Mouse (Mus musculus): Measurements from ENCODE around the gene Lamb1.

The Lamb1 gene

DNA sequence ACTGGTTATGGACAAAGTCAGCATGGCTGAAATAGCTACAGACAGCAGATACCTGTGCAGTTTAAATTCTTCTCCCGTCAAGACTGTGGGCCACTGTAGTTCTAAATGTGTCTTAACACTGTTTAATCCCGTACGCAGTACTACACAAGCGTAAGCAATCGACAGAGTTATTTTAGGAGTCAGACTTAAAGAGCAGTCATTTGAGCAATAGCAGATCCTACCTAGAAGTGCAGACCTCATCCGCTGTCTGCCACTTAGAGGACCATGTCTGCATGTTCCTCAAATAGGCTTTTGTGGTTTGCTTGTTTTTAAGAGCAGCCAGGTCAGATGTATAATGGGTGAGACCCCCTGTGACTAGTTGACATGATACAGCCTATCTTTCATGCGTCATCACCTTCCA lies 49.3 kb downstream of the Lamb1 start:
- no peak for DNase-seq (ENCODE audit: low read depth, low spot score)

DNA sequence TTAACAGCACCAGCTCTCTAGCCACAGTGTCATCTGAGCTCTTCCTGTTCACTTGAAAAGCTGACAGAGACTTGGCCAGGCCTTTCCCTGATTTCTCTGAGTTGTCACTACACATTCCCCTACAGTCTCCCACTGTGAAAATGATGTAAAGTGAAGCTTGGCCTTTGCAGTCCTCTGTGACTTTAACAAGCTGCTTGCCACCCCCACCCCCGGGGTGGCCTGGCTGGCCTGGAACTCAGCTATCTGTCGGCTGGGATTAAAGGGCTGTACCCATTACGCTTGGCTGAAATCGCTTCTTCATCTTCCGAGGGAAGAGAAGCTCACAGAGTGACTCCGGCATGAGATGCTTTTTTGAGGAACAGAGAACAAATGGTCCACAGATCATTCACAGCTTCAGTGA lies 50.9 kb downstream of the Lamb1 start:
- no peak for DNase-seq (ENCODE audit: low read depth, low spot score)

DNA sequence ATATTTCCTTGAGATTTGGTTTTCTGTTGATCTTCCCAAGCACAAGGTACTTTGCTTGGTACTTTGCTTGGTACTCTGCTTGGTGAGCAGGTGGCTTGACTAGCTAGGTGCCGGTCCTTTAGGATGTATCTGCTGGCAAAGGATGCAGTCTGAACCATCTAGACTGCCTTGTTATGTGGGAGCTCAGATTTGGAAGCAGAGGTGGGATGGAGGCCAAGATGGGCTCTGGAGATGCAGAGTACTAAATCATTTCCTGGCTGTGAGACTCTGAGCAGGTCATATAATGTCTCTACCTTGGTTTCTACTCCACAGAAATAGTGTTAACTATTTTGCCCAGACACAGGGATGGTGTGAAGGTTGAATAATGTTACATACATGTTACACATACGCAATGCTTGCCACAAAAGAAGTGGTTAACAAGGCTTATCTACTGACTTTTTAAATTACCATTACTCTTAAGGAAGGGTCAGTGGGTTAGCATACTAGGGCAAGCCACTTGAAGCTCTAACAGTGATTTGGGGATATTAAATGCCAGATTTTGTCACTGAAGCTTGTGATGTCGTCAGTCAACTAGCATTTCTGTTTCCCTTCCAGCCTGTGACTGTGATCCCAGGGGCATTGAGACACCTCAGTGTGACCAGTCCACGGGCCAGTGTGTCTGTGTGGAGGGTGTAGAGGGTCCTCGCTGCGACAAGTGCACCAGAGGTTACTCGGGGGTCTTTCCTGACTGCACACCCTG lies 52.8 kb downstream of the Lamb1 start:
- DNase-seq (ENCODE audit: low read depth, low spot score): no peak

GRCm38 (mm10) chr12:31318409-31318963 lies 53.5 kb downstream of the Lamb1 start:
- DNase-seq (ENCODE audit: low read depth, low spot score): no peak

DNA sequence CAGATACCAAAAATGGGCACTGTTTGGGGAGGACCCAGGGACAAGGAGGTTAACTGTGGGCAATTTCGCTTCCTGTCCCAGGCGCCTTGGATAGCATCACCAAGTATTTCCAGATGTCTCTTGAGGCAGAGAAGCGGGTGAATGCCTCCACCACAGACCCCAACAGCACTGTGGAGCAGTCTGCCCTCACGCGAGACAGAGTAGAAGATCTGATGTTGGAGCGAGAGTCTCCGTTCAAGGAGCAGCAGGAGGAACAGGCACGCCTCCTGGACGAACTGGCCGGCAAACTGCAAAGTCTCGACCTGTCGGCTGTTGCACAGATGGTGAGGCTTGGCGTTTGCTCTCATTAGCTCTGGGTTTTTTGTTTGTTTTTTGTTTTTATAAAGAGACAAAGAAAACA lies 55.8 kb downstream of the Lamb1 start:
- no peak for DNase-seq (ENCODE audit: low read depth, low spot score)

- DNase-seq (ENCODE audit: low read depth, low spot score): no peak
These were observed 56.5 kb downstream of the Lamb1 start for GRCm38 (mm10) chr12:31321532-31321931.

DNA sequence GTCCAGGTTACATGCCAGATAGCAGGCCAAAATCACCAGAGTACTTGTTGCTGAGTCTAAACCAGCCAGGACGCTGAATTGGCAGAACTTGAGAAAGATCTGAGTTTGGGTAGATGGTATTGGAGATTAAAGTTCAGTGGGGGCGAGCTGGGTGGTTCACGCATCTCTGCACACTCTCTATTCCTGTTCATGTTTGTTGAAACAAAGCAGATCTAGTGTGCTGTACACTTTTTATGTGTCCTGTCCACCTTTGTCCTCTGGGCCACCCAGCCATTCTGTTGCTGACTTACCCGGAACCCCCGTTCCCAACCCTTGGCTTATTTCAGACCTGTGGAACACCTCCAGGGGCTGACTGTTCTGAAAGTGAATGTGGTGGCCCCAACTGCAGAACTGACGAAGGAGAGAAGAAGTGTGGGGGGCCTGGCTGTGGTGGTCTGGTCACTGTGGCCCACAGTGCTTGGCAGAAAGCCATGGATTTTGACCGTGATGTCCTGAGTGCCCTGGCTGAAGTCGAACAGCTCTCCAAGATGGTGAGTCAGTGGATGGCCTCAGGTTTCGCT lies 58.2 kb downstream of the Lamb1 start:
- no peak for DNase-seq (ENCODE audit: low read depth, low spot score)

DNA sequence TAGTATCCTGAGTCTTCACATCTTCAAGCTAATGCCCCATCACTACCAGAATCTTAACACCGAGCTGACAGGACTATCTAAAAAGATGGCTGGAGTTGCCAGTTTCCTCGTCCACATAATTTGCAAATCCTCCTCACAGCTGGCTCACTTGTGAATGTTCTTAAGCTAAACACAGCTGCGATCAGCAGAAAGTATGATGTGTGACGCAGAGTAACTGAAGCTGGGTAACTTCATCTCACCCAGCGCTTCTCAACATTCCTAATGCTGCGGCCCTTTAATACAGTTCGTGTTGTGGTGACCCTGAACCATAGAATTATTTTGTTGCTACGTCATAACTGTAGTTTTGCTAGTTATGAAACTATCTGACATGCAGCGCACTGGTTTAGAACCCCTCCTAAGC lies 62.1 kb downstream of the Lamb1 start:
- no peak for DNase-seq (ENCODE audit: low read depth, low spot score)

DNA sequence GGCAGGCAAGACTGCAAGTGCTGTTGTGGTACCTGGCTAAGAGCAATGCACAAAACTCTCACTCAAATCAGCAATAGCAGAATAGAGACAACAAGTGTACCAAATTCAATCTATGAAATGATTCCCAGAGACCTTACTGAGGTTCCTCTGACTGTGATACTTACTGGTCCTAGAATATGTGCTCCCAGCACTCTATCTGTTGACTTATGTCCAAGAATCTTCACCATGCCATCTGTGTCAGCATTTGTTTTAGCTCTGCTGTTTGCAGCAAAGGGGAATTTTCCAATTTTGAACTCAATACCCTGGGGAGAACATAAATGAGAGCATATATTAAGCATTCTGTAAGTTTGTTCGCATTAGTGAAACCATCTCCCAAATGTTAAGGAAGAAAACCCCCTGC lies 68.2 kb downstream of the Lamb1 start:
- DNase-seq (ENCODE audit: low read depth, low spot score): no peak

- DNase-seq (ENCODE audit: low read depth, low spot score): no peak
These were observed 85.3 kb downstream of the Lamb1 start for GRCm38 (mm10) chr12:31350191-31350943.

DNA sequence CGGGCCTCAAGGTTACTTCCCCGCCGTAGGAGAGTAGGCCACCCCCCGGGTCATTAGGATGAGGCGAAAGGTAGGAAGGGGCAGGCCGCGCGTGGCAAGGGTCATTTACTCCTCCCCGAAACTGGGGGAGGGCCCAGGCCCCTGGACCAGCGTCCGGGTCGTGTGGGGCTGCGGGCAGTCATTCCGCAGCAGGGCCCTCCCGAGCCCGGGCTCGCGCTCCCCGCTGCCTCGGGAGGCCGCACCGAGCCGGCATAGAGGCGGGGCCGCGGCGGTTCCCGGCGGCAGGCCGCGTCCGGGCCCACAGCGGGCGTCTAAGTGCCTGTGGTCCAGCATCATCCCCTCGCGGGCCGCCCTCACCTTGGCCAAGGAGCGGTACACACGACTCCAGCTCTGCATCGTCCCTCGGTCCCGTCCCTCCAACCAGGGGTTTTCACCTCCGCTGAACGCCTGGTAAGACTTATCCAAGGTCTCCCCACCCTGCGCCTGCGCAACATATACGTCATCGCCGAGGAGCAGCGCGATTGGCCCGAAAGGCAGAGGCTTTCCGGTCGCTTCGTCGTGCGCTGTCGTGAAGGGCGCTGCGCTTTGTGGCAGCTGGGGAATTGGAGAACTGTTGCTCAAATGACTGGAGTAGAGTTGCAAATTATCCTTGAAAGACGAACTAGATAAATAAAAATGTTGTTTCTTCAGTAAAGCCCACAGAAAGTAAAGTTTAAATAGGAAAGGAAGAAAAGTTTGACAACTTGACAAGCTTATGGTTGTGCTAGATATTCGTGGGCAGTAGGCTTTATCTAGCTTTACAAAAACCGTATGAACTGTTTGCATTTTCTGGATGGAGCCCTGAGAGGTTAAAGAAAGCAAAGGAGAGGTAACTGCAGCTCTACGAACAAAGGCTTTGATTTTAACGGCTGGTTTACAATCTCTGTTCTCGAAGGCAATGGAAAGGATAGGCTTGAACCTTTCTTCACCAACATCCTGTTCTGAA lies 86.2 kb downstream of the Lamb1 start, which contains the start of gene Dld:
Gene Dld (minus strand): TSS at position 510 of the 985 bp plus-strand sequence.
- peak; percentile 94 for DNase-seq (ENCODE audit: low read depth, low spot score)

GRCm38 (mm10) chr12:31366428-31366827 lies 101.4 kb downstream of the Lamb1 start:
- DNase-seq (ENCODE audit: low read depth, low spot score): no peak

DNA sequence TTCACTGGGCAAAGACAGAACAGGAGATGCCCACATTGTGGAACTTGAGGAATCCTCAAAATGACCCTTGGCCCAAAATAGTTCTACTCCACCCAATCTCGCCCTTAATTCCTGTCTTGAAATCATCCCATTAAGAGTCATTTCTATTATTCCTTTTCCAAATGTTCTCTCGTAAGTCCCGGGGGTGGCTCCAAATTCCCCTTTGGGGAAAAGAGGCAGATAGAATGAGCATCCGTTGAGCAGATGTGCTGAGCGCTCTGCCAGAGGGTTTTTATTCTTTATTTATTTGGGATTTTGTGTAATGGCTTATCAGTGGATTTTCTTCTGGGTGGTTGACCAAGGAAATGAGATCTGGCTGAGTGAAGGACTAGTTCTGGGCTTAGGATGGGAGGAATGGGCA lies 102.7 kb downstream of the Lamb1 start:
- DNase-seq (ENCODE audit: low read depth, low spot score): no peak

GRCm38 (mm10) chr12:31369118-31369517 lies 104.1 kb downstream of the Lamb1 start:
- no peak for DNase-seq (ENCODE audit: low read depth, low spot score)

DNA sequence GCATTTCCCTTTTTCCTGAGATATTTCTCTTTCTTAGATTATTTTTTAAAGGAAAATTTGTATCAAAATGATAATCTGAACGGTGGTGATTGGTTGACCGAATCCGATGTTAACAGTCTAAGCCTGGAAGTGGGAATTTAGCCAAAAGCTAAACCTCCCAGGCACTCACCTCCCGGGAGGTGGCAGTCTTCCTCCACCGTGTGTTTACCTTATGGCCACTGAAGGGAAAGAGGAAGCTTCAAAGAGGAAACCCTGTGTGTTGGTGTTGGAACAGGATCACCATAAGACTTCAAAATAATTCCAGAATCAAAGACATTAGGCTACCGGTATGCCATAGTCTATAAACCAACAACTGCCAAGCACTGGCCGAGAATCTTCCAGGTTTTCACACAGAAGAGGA lies 104.6 kb downstream of the Lamb1 start:
- no peak for DNase-seq (ENCODE audit: low read depth, low spot score)

DNA sequence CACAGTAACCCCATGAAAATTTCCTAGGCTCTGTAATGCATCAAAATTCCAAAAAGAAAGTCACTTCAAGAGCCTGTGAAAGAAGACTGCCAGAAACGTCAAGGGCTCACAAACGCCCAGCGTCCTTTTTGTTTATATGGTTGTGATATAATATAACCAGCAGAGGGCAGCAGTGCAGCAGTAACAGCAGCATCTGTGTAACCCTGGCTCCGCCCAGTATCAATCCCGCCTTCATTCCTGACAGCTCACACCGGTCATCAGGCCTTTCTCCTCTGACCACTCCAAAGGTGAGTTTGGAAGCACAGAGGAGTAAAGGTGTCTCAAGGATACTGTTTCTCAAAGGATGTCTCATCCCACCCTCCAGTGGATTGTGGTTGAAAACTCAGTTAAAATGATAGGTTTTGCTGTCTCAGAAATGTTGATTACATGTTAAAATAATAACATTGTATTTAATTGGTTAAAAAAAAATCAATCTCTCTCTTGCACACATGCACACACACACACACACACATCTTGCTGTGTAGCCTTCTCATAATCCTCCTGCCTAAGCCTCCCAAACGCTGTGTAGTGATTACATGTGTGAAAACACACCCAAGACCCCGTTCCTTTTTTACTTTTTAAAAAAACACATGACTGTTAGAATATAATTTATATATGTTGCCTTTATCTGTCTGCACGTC lies 109.7 kb downstream of the Lamb1 start:
- DNase-seq (ENCODE audit: low read depth, low spot score): peak; percentile 70

GRCm38 (mm10) chr12:31375283-31375615 lies 110.2 kb downstream of the Lamb1 start:
- DNase-seq (ENCODE audit: low read depth, low spot score): no peak

GRCm38 (mm10) chr12:31376326-31376950 lies 111.4 kb downstream of the Lamb1 start:
- DNase-seq (ENCODE audit: low read depth, low spot score): no peak

GRCm38 (mm10) chr12:31377241-31377640 lies 112.2 kb downstream of the Lamb1 start:
- no peak for DNase-seq (ENCODE audit: low read depth, low spot score)
